Mouse (Mus musculus) testis, adult 2 months (tissue): ENCODE results near the gene Gm37240.

Experiments
- CTCF ChIP-seq: fragments of 200-500 bp; IDR thresholded peaks from 2 replicates; pipeline ENCODE4 v1.5.1; 2012; ENCODE audit warnings: low read depth, mild to moderate bottlenecking, inconsistent platforms, low read length, moderate library complexity; ENCODE audit not compliant: control insufficient read depth, insufficient read depth, insufficient replicate concordance
- POLR2A ChIP-seq: fragments of 200-500 bp; IDR thresholded peaks from 2 replicates; pipeline ENCODE4 v1.6.1; 2012; ENCODE audit warnings: low read depth, mild to moderate bottlenecking, inconsistent platforms, low read length, moderate library complexity; ENCODE audit not compliant: control insufficient read depth

GRCm38 (mm10) chr3:85124410-85124809 lies 762.9 kb downstream of the Gm37240 start:
- TF ChIP-seq POLR2A (no peak), CTCF (no peak)
